Mouse (Mus musculus): ENCODE measurements at regions not wholly inside any gene's neighbourhood (a gene's known extent, or its start where the extent isn't known, plus 50 kb on each side); places are given as distances from the start of the nearest gene placed in this dataset.

DNA sequence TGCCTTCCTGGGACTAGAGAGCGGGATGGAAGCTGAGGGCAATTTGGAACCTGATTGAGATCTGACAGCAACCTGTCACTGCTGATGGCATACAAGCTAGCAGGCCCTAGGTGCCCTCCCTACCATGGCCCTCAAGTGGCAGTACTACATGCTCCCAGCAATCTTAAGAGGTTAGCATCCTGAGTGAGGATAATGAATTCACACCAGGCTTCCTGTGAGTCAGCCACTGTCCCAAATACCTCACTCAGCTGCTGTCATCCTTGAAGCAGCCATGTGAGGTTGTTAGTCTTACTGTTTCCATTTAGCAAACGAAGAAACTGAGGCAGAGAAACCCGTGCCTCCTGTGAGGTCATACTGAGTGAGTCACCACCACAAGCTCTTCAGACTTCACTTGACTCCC lies 65.5 kb upstream of the Slc7a14 start:
- DNase-seq = no peak

DNA sequence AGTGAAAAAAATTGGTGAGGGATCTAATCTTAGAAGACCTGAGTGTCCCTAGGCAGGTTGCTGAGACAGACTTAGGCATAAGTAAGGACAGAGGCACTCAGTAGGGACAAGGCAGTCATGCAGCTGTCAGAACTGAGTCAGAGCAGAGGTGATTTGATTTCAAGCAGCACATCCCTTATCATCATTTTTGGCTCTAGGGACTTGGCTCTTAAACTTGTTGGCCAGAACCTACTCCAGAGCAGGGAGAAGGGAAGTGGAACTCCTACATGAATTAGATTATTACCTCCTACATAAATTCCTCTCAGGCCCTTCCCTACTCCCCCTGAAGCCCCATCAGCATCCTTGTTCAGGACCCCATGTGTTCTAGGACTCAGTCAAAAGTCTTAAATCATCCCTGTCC lies 63.9 kb upstream of the Slc7a14 start:
- no peak for DNase-seq

DNA sequence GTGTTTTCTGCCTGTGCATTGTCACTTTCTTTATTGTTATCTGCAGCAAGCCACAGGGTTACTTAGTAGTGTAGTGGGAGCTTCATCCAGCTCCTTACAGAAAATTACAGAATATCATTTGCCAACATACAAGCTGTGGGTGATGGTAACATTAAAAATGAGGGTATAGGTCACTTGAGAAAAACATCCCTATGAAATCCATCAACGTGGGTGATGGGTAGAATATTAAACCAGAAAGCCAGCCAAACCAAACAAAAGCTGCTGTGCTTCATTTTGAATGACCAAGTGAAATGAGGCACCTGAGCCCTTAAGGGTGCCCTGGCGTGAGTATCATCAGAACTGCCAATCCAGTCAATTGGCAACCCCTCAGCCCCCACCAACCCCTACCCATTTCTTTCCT lies 58.1 kb upstream of the Slc7a14 start:
- DNase-seq = no peak
